Mouse (Mus musculus) liver, embryonic 15.5 days (tissue): ENCODE results near the gene Nup98. TPM values are rescaled to one million over a fixed set of nuclear protein-coding genes. Genes with fewer than 3 reads are reported as not detected.

Experiments used
- ATAC-seq: fragments of 200-750 bp; cut with Nextera tagmentation; 2 replicates; pipeline ENCODE4 v1.8.0; 2017; ENCODE audit warnings: moderate number of reproducible peaks, mild to moderate bottlenecking, moderate library complexity; ENCODE audit not compliant: insufficient read depth
- H3K27ac ChIP-seq: fragments of 300-500 bp; sonication (generic); replicated peaks from 2 replicates; pipeline ENCODE4 v1.5.1; 2015; ENCODE audit warnings: mild to moderate bottlenecking, inconsistent platforms
- H3K27me3 ChIP-seq: fragments of 300-500 bp; sonication (generic); 2 replicates; pipeline ENCODE4 v1.6.1; 2015; ENCODE audit warnings: mild to moderate bottlenecking, inconsistent platforms
- H3K36me3 ChIP-seq: fragments of 300-500 bp; sonication (generic); replicated peaks from 2 replicates; pipeline ENCODE4 v1.6.1; 2015; ENCODE audit warnings: moderate library complexity, mild to moderate bottlenecking, inconsistent platforms
- H3K4me1 ChIP-seq: fragments of 300-500 bp; sonication (generic); replicated peaks from 2 replicates; pipeline ENCODE4 v1.6.1; 2015; ENCODE audit warnings: inconsistent platforms
- H3K4me2 ChIP-seq: fragments of 300-500 bp; sonication (generic); 2 replicates; pipeline ENCODE4 v1.6.1; 2015; ENCODE audit warnings: moderate library complexity, mild to moderate bottlenecking, inconsistent platforms
- H3K4me3 ChIP-seq: fragments of 300-500 bp; sonication (generic); replicated peaks from 2 replicates; pipeline ENCODE4 v1.5.1; 2015; ENCODE audit warnings: mild to moderate bottlenecking, inconsistent platforms
- H3K9ac ChIP-seq: fragments of 300-500 bp; sonication (generic); 2 replicates; pipeline ENCODE4 v1.6.1; 2015; ENCODE audit warnings: moderate library complexity, mild to moderate bottlenecking, inconsistent platforms
- H3K9me3 ChIP-seq: fragments of 300-500 bp; sonication (generic); replicated peaks from 2 replicates; pipeline ENCODE4 v1.6.1; 2016; ENCODE audit warnings: inconsistent platforms
- WGBS: fragments of 180-500 bp; shearing (Covaris S2); methylation state at CpG from one replicate; pipeline ENCODE4 v1.1.7; 2015; ENCODE audit warnings: mixed read lengths; ENCODE audit not compliant: insufficient replicate concordance; 5-methylcytosine and 5-hydroxymethylcytosine counted together
- polyA plus RNA-seq: library from polyadenylated mRNA; unstranded; fragments of >200 nt; fragmentation: Nextera tagmentation; extraction: Ambion mirVana; gene quantifications from 2 replicates; pipeline ENCODE4 v1.2.1, GENCODE M21; 2015

The Nup98 gene
- polyA plus RNA-seq, 1 experiment from 2014 or later, result 13.4 TPM

- peaks cover 17% of the 10 kb centered on the region; the same call in 1 of the 2 replicates for H3K36me3 ChIP-seq
- peak overlapping the region; percentile 98 for H3K27ac ChIP-seq
- 16% methylated on average over 12 of the region's 12 CpGs for WGBS
- peak overlapping the region; percentile 95 for H3K4me3 ChIP-seq
- peak overlapping the region; percentile 91 for H3K9ac ChIP-seq
- H3K4me2 ChIP-seq, result peak overlapping the region; percentile 98
- ATAC-seq, result no peak
- H3K4me1 ChIP-seq, result peaks cover 85% of the 10 kb centered on the region
- H3K9me3 ChIP-seq, result no peaks in the 10 kb centered on the region
- no peaks in the 10 kb centered on the region for H3K27me3 ChIP-seq
These were observed 37.2 kb upstream of the Nup98 start for GRCm38 (mm10) chr7:102246956-102247797.

- 39% methylated on average over 6 of the region's 6 CpGs for WGBS
- Histone ChIP-seq H3K36me3 (peaks cover 26% of the 10 kb centered on the region), H3K4me2 (peak overlapping the region; percentile 98), H3K4me3 (peak overlapping the region; percentile 95), H3K9ac (peak overlapping the region; percentile 91), H3K4me1 (peaks cover 83% of the 10 kb centered on the region), H3K27me3 (no peaks in the 10 kb centered on the region), H3K27ac (peak overlapping the region; percentile 98), H3K9me3 (no peaks in the 10 kb centered on the region)
- no peak for ATAC-seq
These were observed 36.3 kb upstream of the Nup98 start for GRCm38 (mm10) chr7:102246265-102246664.

GRCm38 (mm10) chr7:102245775-102246174 lies 35.8 kb upstream of the Nup98 start:
- Histone ChIP-seq H3K9me3 (no peaks in the 10 kb centered on the region), H3K9ac (no peak overlapping the region; the same call in 1 of the 2 replicates), H3K4me2 (peak overlapping the region; percentile 98), H3K4me1 (peaks cover 78% of the 10 kb centered on the region), H3K27ac (peak overlapping the region; percentile 98), H3K4me3 (peak overlapping the region; percentile 95), H3K27me3 (no peaks in the 10 kb centered on the region), H3K36me3 (peaks cover 31% of the 10 kb centered on the region)
- WGBS, result 5% methylated on average over 1 of the region's 1 CpGs
- no peak for ATAC-seq

GRCm38 (mm10) chr7:102244782-102245535 lies 35.0 kb upstream of the Nup98 start:
- no peaks in the 10 kb centered on the region for H3K9me3 ChIP-seq
- H3K9ac ChIP-seq, result 0 out of 2 replicates have a peak overlapping the region, but pooled peaks have one; percentile 2
- H3K4me1 ChIP-seq, result peaks cover 74% of the 10 kb centered on the region
- H3K27ac ChIP-seq, result peak overlapping the region; percentile 98
- H3K36me3 ChIP-seq, result peaks cover 39% of the 10 kb centered on the region
- 0 out of 2 replicates have a peak overlapping the region, but pooled peaks have one; percentile 11 for H3K4me3 ChIP-seq
- H3K27me3 ChIP-seq, result no peaks in the 10 kb centered on the region
- WGBS, result 58% methylated on average over 3 of the region's 3 CpGs
- peak overlapping the region; percentile 98 for H3K4me2 ChIP-seq
- ATAC-seq, result no peak

GRCm38 (mm10) chr7:102243870-102244269 lies 33.9 kb upstream of the Nup98 start:
- H3K4me2 ChIP-seq, result peak overlapping the region; percentile 98
- no peak for ATAC-seq
- H3K27ac ChIP-seq, result peak overlapping the region; percentile 98
- 24% methylated on average over 2 of the region's 2 CpGs for WGBS
- no peak overlapping the region for H3K9ac ChIP-seq
- H3K36me3 ChIP-seq, result peaks cover 50% of the 10 kb centered on the region
- H3K4me1 ChIP-seq, result peaks cover 72% of the 10 kb centered on the region
- no peak overlapping the region for H3K4me3 ChIP-seq
- no peaks in the 10 kb centered on the region for H3K9me3 ChIP-seq
- no peaks in the 10 kb centered on the region for H3K27me3 ChIP-seq

GRCm38 (mm10) chr7:102242917-102243316 lies 32.9 kb upstream of the Nup98 start:
- H3K36me3 ChIP-seq, result peaks cover 59% of the 10 kb centered on the region
- H3K9me3 ChIP-seq, result no peaks in the 10 kb centered on the region
- no peaks in the 10 kb centered on the region for H3K27me3 ChIP-seq
- no peak overlapping the region for H3K9ac ChIP-seq
- 35% methylated on average over 3 of the region's 3 CpGs for WGBS
- no peak overlapping the region for H3K4me3 ChIP-seq
- H3K4me1 ChIP-seq, result peaks cover 62% of the 10 kb centered on the region
- H3K4me2 ChIP-seq, result peak overlapping the region; percentile 98; the same call in 1 of the 2 replicates
- H3K27ac ChIP-seq, result peak overlapping the region; percentile 49
- no peak for ATAC-seq

- ATAC-seq, result no peak
- Histone ChIP-seq H3K27me3 (no peaks in the 10 kb centered on the region), H3K4me2 (no peak overlapping the region), H3K9ac (no peak overlapping the region), H3K4me3 (no peak overlapping the region), H3K9me3 (no peaks in the 10 kb centered on the region), H3K4me1 (peaks cover 57% of the 10 kb centered on the region), H3K27ac (peak overlapping the region; percentile 49), H3K36me3 (peaks cover 64% of the 10 kb centered on the region)
- 42% methylated on average over 5 of the region's 5 CpGs for WGBS
These were observed 32.4 kb upstream of the Nup98 start for GRCm38 (mm10) chr7:102242371-102242770.

GRCm38 (mm10) chr7:102239591-102239990 lies 29.6 kb upstream of the Nup98 start:
- no peak overlapping the region for H3K4me3 ChIP-seq
- no peaks in the 10 kb centered on the region for H3K9me3 ChIP-seq
- no peak for ATAC-seq
- H3K9ac ChIP-seq, result no peak overlapping the region
- peaks cover 29% of the 10 kb centered on the region for H3K4me1 ChIP-seq
- H3K36me3 ChIP-seq, result peaks cover 81% of the 10 kb centered on the region
- H3K27ac ChIP-seq, result no peak overlapping the region
- H3K4me2 ChIP-seq, result no peak overlapping the region
- 84% methylated on average over 16 of the region's 16 CpGs for WGBS
- no peaks in the 10 kb centered on the region for H3K27me3 ChIP-seq

- Histone ChIP-seq H3K36me3 (peaks cover 74% of the 10 kb centered on the region), H3K9me3 (no peaks in the 10 kb centered on the region), H3K4me3 (no peak overlapping the region), H3K27me3 (no peaks in the 10 kb centered on the region), H3K9ac (no peak overlapping the region), H3K27ac (no peak overlapping the region), H3K4me2 (no peak overlapping the region), H3K4me1 (peaks cover 21% of the 10 kb centered on the region)
- no peak for ATAC-seq
- 77% methylated on average over 8 of the region's 8 CpGs for WGBS
These were observed 28.8 kb upstream of the Nup98 start for GRCm38 (mm10) chr7:102238686-102239286.

- WGBS, result 38% methylated on average over 4 of the region's 4 CpGs
- no peak overlapping the region for H3K4me2 ChIP-seq
- ATAC-seq, result no peak
These were observed 23.1 kb upstream of the Nup98 start for GRCm38 (mm10) chr7:102233059-102233458.

GRCm38 (mm10) chr7:102229814-102230213 lies 19.8 kb upstream of the Nup98 start:
- no peaks in the 10 kb centered on the region for H3K27me3 ChIP-seq
- ATAC-seq, result no peak
- H3K36me3 ChIP-seq, result 0 out of 2 replicates have a peak, but pooled peaks cover 6% of the 10 kb centered on the region
- H3K4me1 ChIP-seq, result peaks cover 4% of the 10 kb centered on the region; the same call in 1 of the 2 replicates
- H3K9ac ChIP-seq, result no peak overlapping the region
- no peaks in the 10 kb centered on the region for H3K9me3 ChIP-seq
- H3K4me3 ChIP-seq, result no peak overlapping the region
- H3K4me2 ChIP-seq, result no peak overlapping the region
- H3K27ac ChIP-seq, result no peak overlapping the region
- WGBS, result 84% methylated on average over 6 of the region's 6 CpGs

More at GRCm38 (mm10) chr7:102233059-102233458, 23.1 kb upstream of the Nup98 start:
- no peaks in the 10 kb centered on the region for H3K9me3 ChIP-seq
- H3K9ac ChIP-seq, result no peak overlapping the region
- no peak overlapping the region for H3K4me3 ChIP-seq
- H3K36me3 ChIP-seq, result peaks cover 27% of the 10 kb centered on the region
- no peak overlapping the region for H3K27ac ChIP-seq
- no peaks in the 10 kb centered on the region for H3K27me3 ChIP-seq
- H3K4me1 ChIP-seq, result peaks cover 4% of the 10 kb centered on the region; the same call in 1 of the 2 replicates
